Mouse (Mus musculus) erythroblast, embryonic 14.5 days (primary cell): ENCODE measurements around the gene Tctn1.

Source experiments
- GATA1 ChIP-seq: IDR thresholded peaks from 2 replicates; pipeline ENCODE4 v1.6.1; 2012; ENCODE audit warnings: low read length, inconsistent platforms, mixed read lengths
- TAL1 ChIP-seq: IDR thresholded peaks from 3 replicates; pipeline ENCODE4 v1.6.1; 2012; ENCODE audit warnings: low read length, inconsistent platforms, mixed read lengths

GRCm38 (mm10) chr5:122206475-122206874 is 57.8 kb downstream of the Tctn1 start, which contains the start of gene Hvcn1:
- no peak for TF ChIP-seq GATA1
- no peak for TF ChIP-seq TAL1
